Mouse (Mus musculus): ENCODE measurements around the gene Hydin.

The Hydin gene

DNA sequence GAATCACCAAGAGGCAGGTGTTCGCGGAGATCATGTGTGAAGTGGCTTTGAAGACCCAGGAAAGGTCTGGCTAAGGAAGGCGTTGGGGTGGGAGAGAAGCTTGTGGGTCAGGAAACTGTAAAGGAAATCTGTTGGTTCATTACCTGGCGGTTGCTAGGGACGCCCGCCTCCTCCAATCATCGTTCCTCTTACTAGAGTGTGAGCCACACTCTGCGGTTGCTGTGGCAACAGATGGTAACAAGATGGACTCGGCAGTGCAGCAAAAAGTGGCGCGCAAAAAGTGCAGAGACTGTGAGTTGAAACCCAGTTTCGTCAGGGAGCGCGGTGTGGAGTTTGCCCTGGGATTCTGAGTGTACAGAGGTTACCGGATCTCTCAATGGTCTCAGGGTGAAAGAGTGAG lies at the start of gene Hydin:
Gene Hydin, plus strand, starts transcription at position 237 of the 400 bp plus-strand sequence.
- DNase-seq (ENCODE audit: extremely low read depth, insufficient read length, low spot score) = no peak

GRCm38 (mm10) chr8:110217198-110217597 lies 49.6 kb upstream of the Hydin start:
- no peak for DNase-seq (ENCODE audit: extremely low read depth, insufficient read length, low spot score)

DNA sequence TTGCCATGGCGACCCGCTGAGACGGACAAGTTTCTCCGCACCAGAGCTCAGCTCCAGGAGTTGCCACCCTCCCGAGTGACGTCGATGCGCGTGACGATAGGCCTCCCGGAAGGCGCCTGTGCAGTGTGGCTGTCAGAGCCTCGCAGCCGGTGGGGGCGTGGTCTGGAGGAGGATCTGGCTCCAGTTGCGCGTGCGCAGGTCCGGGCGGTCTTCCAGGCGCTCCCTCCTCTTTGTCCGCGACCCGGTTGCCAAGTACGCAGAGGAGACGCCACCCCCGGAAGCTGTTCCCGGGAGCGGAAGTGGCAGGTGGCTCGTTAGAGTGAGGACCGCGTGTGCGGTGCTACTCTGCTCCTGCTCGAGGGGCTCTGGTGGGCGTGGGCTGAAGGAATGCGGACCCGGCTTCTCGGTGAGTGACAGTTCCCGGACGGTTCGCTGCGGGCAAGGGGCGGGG lies 49.1 kb upstream of the Hydin start:
- peak; percentile 98 for DNase-seq (ENCODE audit: extremely low read depth, insufficient read length, low spot score)

GRCm38 (mm10) chr8:110218511-110218910 lies 48.3 kb upstream of the Hydin start:
- DNase-seq (ENCODE audit: extremely low read depth, insufficient read length, low spot score) = no peak

DNA sequence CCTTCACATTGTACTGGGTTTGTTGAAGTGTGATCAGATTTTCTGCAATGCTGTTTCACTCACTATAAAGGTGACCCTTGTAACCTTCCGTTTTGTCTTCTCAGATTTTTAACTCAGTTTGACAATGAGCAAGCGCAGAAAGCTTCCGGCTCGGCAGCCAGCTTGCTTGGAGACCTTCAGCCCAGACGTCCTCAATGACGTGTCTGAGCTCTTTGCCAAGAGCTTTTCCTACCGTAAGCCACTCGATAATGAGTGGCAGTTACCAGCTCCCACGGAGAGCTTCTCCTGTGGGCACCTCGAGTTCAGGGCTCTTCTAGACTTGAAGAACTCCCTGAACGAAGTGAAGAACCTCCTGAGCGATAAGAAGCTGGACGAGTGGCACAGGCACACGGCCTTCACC lies 45.8 kb upstream of the Hydin start:
- DNase-seq (ENCODE audit: extremely low read depth, insufficient read length, low spot score) = no peak

GRCm38 (mm10) chr8:110230803-110231202 lies 36.0 kb upstream of the Hydin start:
- no peak for DNase-seq (ENCODE audit: extremely low read depth, insufficient read length, low spot score)

GRCm38 (mm10) chr8:110242278-110243177 lies 24.2 kb upstream of the Hydin start:
- no peak for DNase-seq (ENCODE audit: extremely low read depth, insufficient read length, low spot score)

- DNase-seq (ENCODE audit: extremely low read depth, insufficient read length, low spot score) = no peak
Observed at GRCm38 (mm10) chr8:110244566-110244965, 22.2 kb upstream of the Hydin start.

- no peak for DNase-seq (ENCODE audit: extremely low read depth, insufficient read length, low spot score)
Observed at GRCm38 (mm10) chr8:110247238-110247637, 19.5 kb upstream of the Hydin start.

- DNase-seq (ENCODE audit: extremely low read depth, insufficient read length, low spot score) = peak; percentile 43
Observed at GRCm38 (mm10) chr8:110253986-110254385, 12.8 kb upstream of the Hydin start.

GRCm38 (mm10) chr8:110265796-110266305 lies 926 bp upstream of the Hydin start:
- no peak for DNase-seq (ENCODE audit: extremely low read depth, insufficient read length, low spot score)

DNA sequence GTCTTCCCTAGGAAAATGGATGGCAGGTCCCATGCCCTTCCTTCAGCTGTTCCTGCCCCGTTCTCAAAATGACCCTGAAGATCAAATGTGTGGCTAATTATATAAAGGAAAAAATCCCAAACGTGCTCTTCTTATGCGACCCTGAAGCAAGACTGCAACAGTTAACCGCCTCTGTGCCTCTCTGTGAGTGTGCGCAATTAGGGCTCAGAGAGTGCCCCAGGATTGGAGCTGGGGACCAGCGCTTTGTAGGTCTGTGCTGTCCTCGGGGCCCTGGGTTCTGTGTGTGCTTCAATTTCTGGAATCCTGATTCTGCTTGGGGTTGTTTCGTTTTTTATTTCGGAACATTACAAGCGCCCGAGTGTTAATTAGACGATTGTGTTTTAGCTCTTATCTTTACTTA lies 491 bp downstream of the Hydin start:
- DNase-seq (ENCODE audit: extremely low read depth, insufficient read length, low spot score) = no peak

GRCm38 (mm10) chr8:110270659-110271058 lies 3.9 kb downstream of the Hydin start:
- no peak for DNase-seq (ENCODE audit: extremely low read depth, insufficient read length, low spot score)

DNA sequence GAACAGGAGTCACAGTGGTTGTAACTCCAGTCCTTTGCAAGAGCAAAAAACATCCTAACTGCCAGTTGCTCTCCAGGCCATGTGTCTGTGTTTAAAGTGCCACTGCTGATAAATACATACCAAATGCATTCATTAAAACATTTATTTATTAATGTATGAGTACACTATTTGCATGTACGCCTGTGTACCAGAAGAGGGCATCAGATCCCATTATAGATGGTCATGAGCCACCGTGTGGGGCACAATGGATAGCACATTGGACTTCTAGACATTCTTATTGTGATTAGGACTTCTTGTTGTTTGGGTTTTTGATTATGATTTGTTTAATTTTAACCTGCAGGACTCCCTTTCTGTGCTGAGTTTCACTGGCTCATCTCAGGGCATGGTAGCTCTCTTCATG lies 6.6 kb downstream of the Hydin start:
- no peak for DNase-seq (ENCODE audit: extremely low read depth, insufficient read length, low spot score)

GRCm38 (mm10) chr8:110275465-110276258 lies 8.9 kb downstream of the Hydin start:
- no peak for DNase-seq (ENCODE audit: extremely low read depth, insufficient read length, low spot score)

- DNase-seq (ENCODE audit: extremely low read depth, insufficient read length, low spot score) = no peak
Observed at GRCm38 (mm10) chr8:110276259-110276560, 9.4 kb downstream of the Hydin start.

- no peak for DNase-seq (ENCODE audit: extremely low read depth, insufficient read length, low spot score)
Observed at GRCm38 (mm10) chr8:110312715-110313114, 45.9 kb downstream of the Hydin start.

- no peak for DNase-seq (ENCODE audit: extremely low read depth, insufficient read length, low spot score)
Observed at GRCm38 (mm10) chr8:110315826-110316225, 49.0 kb downstream of the Hydin start.

GRCm38 (mm10) chr8:110319586-110319985 lies 52.8 kb downstream of the Hydin start:
- DNase-seq (ENCODE audit: extremely low read depth, insufficient read length, low spot score) = no peak

GRCm38 (mm10) chr8:110321446-110321845 lies 54.7 kb downstream of the Hydin start:
- DNase-seq (ENCODE audit: extremely low read depth, insufficient read length, low spot score) = peak; percentile 8

GRCm38 (mm10) chr8:110323981-110324574 lies 57.3 kb downstream of the Hydin start:
- peak; percentile 18 for DNase-seq (ENCODE audit: extremely low read depth, insufficient read length, low spot score)

All from 3134 (cell line).